Mouse (Mus musculus) hindbrain, embryonic 14.5 days (tissue): ENCODE data around the gene Dock7. TPM values are rescaled to one million over a fixed set of nuclear protein-coding genes. Genes with fewer than 3 reads are reported as not detected.
"Not testable (repeated sequence)": the region's sequence is repeated elsewhere in the genome, so short reads cannot be mapped to it uniquely, and the experiment has no call there.

Experiments
- ATAC-seq: fragments of 200-750 bp; cut with Nextera tagmentation; 2 replicates; pipeline ENCODE4 v1.8.0; 2017; ENCODE audit warnings: moderate number of reproducible peaks, mild to moderate bottlenecking, moderate TSS enrichment, moderate library complexity; ENCODE audit not compliant: low FRiP score
- DNase-seq: peaks from one replicate; pipeline ENCODE4 v3.0.0-alpha.2; 2015; ENCODE audit warnings: low spot score
- H3K27ac ChIP-seq: fragments of 300-500 bp; sonication (generic); 2 replicates; pipeline ENCODE4 v1.5.1; 2014; ENCODE audit warnings: mild to moderate bottlenecking, moderate library complexity
- H3K27me3 ChIP-seq: fragments of 300-500 bp; sonication (generic); 2 replicates; pipeline ENCODE4 v1.6.1; 2014; ENCODE audit warnings: mild to moderate bottlenecking, low read length, mixed read lengths; ENCODE audit not compliant: control insufficient read depth, insufficient read depth
- H3K36me3 ChIP-seq: fragments of 300-500 bp; sonication (generic); replicated peaks from 2 replicates; pipeline ENCODE4 v1.6.1; 2014; ENCODE audit not compliant: control insufficient read depth, insufficient read depth
- H3K4me1 ChIP-seq: fragments of 300-500 bp; sonication (generic); replicated peaks from 2 replicates; pipeline ENCODE4 v1.6.1; 2014; ENCODE audit warnings: antibody characterized with exemption, low read length, mixed read lengths; ENCODE audit not compliant: control insufficient read depth, insufficient read depth
- H3K4me2 ChIP-seq: fragments of 300-500 bp; sonication (generic); replicated peaks from 2 replicates; pipeline ENCODE4 v1.6.1; 2014; ENCODE audit warnings: mild to moderate bottlenecking, moderate library complexity
- H3K4me3 ChIP-seq: fragments of 300-500 bp; sonication (generic); replicated peaks from 2 replicates; pipeline ENCODE4 v1.5.1; 2014; ENCODE audit warnings: mild to moderate bottlenecking, low read length
- H3K9ac ChIP-seq: fragments of 300-500 bp; sonication (generic); 2 replicates; pipeline ENCODE4 v1.6.1; 2014
- H3K9me3 ChIP-seq: fragments of 300-500 bp; sonication (generic); 2 replicates; pipeline ENCODE4 v1.6.1; 2016; ENCODE audit warnings: low read length; ENCODE audit not compliant: control insufficient read depth
- whole genome bisulfite sequencing: fragments of 180-500 bp; shearing (Covaris S2); extraction: QIAGEN DNeasy Blood & Tissue Kit; methylation state at CpG from one replicate; pipeline ENCODE4 v1.1.7; 2014; 5-methylcytosine and 5-hydroxymethylcytosine counted together
- polyA plus RNA-seq: library from polyadenylated mRNA; unstranded; fragments of >200 nt; fragmentation: Nextera tagmentation; extraction: Ambion mirVana; gene quantifications from 2 replicates; pipeline ENCODE4 v1.2.1, GENCODE M21; 2014

The Dock7 gene
- polyA plus RNA-seq, 1 experiment from 2014 or later = 86.3 TPM

DNA sequence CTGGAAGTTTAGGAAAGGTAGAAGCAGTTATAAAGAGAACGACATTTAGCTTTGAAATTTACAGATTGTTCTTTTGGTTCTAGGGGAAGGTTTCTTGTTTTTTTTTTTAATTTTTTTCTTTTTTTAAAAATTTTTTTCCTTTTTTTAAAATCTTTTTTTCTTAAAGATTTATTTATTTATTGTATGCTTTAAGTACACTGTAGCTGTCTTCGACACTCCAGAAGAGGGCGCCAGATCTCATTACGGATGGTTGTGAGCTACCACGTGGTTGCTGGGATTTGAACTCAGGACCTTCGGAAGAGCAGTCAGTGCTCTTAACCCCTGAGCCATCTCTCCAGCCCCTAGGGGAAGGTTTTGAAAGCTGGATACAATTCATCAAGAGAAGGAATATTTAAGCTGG, 182.5 kb downstream of the Dock7 start:
- not testable (repeated sequence) for H3K4me1 ChIP-seq, DNase-seq
- H3K36me3 ChIP-seq = peaks cover 81% of the 10 kb centered on the region

DNA sequence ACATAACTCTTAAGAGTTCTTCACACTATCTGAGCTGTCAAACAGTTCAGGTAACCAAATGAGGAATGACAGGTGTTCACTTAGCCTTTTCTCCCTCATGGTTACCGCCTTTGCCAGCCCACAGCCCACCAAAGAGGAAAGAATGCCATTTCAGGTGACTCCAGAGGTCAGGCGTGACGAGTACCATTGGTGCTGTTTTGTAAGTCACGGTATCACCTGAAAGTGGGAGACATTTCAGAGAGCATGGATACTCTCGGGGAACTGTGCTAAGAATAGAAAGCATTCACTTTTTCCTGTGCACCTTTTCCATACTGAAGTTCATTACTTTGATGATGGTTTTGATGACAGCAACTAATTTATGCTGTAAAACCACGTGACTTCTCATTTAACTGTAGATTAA, 184.7 kb downstream of the Dock7 start:
- Histone ChIP-seq H3K36me3 (peaks cover 84% of the 10 kb centered on the region), H3K27ac (no peak overlapping the region), H3K4me1 (no peaks in the 10 kb centered on the region), H3K4me3 (no peak overlapping the region), H3K27me3 (no peaks in the 10 kb centered on the region), H3K4me2 (no peak overlapping the region), H3K9ac (no peak overlapping the region), H3K9me3 (no peaks in the 10 kb centered on the region)
- DNase-seq (no peak), ATAC-seq (no peak)
- WGBS = 81% methylated on average over 6 of the region's 6 CpGs

More for the DNA sequence above, 182.5 kb downstream of the Dock7 start:
- H3K9me3 ChIP-seq, ATAC-seq, H3K27ac ChIP-seq, H3K9ac ChIP-seq, H3K27me3 ChIP-seq, H3K4me3 ChIP-seq, H3K4me2 ChIP-seq: not testable (repeated sequence)
- WGBS = 94% methylated on average over 6 of the region's 6 CpGs

DNA sequence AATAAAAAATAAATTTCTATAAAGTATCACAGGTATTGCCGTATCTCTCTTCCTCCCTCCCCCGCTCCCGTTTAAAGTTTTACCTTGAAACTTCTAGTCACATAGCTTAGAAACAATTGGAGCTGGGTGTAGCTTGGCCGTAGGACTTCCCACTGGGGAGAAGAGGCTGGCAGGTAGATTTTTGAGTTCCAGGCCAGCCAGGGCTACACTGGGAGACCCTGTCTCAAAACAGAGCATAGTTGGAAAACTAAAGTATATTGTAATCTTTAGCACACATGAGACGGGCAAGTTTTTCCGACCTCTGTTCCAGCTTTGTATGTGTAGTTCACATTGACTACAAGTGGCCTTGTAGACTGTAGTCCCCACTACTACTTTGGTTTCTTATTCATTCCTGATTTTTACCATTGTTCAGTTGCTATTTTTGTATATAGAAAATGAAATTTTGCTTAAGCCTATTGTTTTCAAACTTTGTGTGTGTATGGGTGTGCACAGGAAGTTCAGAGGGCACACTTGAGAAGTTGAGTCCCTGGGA, 195.4 kb downstream of the Dock7 start:
- peak overlapping the region; percentile 71 for H3K4me2 ChIP-seq
- H3K9me3 ChIP-seq = no peaks in the 10 kb centered on the region
- H3K4me1 ChIP-seq = peaks cover 19% of the 10 kb centered on the region
- H3K36me3 ChIP-seq = peaks cover 12% of the 10 kb centered on the region
- WGBS = 28% methylated on average over 6 of the region's 6 CpGs
- H3K4me3 ChIP-seq = peak overlapping the region; percentile 80
- DNase-seq (no peak), ATAC-seq (no peak)
- peak overlapping the region; percentile 80 for H3K9ac ChIP-seq
- no peak overlapping the region for H3K27ac ChIP-seq
- no peaks in the 10 kb centered on the region for H3K27me3 ChIP-seq

DNA sequence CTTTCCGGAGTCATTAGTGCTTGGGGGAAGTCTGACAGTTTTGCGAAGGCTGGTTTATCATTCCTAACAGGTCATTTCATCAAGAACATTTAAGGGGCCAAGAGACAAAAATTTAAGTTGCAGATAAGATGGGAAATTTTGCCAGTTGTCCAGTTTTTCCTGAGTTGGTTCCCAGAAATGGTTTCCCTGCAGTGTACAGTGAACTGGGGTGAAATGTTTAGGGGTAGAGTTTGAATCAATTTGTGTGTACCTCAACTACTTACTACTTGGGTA, 195.9 kb downstream of the Dock7 start:
- H3K27ac ChIP-seq = no peak overlapping the region
- ATAC-seq = no peak
- no peak for DNase-seq
- H3K4me3 ChIP-seq = peak overlapping the region; percentile 80
- no peaks in the 10 kb centered on the region for H3K27me3 ChIP-seq
- H3K4me2 ChIP-seq = peak overlapping the region; percentile 71
- H3K9ac ChIP-seq = peak overlapping the region; percentile 80
- no peaks in the 10 kb centered on the region for H3K9me3 ChIP-seq
- 0% methylated on average over 2 of the region's 2 CpGs for WGBS
- peaks cover 19% of the 10 kb centered on the region for H3K4me1 ChIP-seq
- peaks cover 8% of the 10 kb centered on the region; the same call in 1 of the 2 replicates for H3K36me3 ChIP-seq

DNA sequence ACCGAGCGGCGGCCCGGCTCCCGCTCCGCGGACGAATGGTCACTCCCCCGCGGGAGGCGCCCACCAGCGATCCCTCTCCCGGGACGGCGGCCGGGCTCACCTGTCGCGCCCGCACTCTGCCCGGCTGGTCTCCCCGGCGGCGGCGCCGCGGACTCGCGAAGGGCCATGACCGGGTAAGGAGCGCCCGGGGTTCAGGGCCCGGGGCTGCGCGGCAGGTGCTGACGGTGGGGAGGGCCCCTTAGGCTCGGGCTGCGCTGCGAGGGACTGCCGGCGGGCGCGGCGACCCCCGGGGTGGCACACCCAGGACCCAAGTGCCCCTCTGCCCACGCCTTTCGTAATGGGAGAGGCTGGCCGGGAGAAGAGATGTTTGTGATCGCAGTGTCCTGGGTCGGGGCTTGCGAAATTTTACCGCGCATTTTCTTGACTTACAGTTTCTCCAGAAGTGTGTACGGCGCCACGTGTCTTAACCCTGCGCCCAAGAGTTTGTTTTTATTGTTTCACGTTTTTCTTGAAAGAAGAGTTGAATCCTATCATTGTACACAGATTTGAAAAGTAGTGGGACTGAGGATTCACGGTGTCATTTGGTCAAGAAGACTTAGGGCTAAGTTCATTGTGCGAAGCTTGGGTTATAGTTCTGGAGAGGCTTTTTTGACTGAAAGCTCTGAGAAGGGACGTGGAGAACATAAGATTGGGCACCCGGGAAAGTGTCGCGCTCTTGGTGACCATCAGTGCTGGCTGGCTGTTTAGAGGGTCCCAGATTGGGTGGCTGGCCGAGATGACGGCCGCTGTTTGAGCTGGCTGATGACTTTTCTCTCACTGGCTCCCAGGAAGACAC, 196.4 kb downstream of the Dock7 start:
- DNase-seq (no peak), ATAC-seq (peak; percentile 12; the same call in 1 of the 2 replicates)
- Histone ChIP-seq H3K27ac (peak overlapping the region; percentile 95), H3K4me1 (peaks cover 19% of the 10 kb centered on the region), H3K9me3 (no peaks in the 10 kb centered on the region), H3K27me3 (no peaks in the 10 kb centered on the region), H3K36me3 (peaks cover 8% of the 10 kb centered on the region; the same call in 1 of the 2 replicates), H3K4me3 (peak overlapping the region; percentile 80), H3K4me2 (peak overlapping the region; percentile 71), H3K9ac (peak overlapping the region; percentile 80)
- under 1% methylated on average over 42 of the region's 66 CpGs for WGBS

DNA sequence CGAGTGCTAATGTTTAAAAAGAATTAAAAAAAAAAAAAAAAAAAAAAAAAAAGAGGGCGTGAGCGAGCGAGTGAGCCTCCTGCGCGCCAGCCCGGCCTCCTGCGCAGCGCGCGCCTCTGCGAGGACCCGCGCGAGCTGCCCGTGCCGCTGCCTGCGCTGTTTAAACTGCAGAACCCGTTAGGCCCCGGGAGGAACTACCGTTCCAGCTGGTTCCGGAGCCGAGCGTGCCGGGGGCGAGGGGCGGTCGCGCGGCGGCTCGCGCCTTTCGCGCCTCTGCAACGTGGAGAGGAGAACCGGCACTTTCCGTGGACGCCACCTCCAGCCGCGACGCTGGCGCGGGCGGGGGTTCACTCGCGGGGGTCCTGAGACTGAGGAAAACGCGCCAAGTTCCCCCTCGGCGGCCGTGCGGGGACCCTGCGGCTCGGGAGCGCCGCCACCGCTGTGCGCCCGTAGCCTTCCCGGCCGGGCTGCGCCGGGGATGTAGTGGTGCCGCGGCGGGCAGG, 197.1 kb downstream of the Dock7 start, which contains the start of gene Usp1:
Usp1 (plus strand) TSS at position 243 of the 503 bp plus-strand sequence.
- H3K36me3 ChIP-seq = peaks cover 2% of the 10 kb centered on the region; the same call in 1 of the 2 replicates
- H3K4me3 ChIP-seq = peak within 1 kb of the TSS; percentile 80
- ATAC-seq (peak; percentile 68), DNase-seq (no peak)
- peak within 1 kb of the TSS; percentile 84 for H3K9ac ChIP-seq
- no peaks in the 10 kb centered on the region for H3K9me3 ChIP-seq
- H3K4me1 ChIP-seq = peaks cover 19% of the 10 kb centered on the region
- peak within 1 kb of the TSS; percentile 71 for H3K4me2 ChIP-seq
- no peaks in the 10 kb centered on the region for H3K27me3 ChIP-seq
- under 1% methylated on average over 63 of the region's 67 CpGs for WGBS
- peak within 1 kb of the TSS; percentile 95 for H3K27ac ChIP-seq

DNA sequence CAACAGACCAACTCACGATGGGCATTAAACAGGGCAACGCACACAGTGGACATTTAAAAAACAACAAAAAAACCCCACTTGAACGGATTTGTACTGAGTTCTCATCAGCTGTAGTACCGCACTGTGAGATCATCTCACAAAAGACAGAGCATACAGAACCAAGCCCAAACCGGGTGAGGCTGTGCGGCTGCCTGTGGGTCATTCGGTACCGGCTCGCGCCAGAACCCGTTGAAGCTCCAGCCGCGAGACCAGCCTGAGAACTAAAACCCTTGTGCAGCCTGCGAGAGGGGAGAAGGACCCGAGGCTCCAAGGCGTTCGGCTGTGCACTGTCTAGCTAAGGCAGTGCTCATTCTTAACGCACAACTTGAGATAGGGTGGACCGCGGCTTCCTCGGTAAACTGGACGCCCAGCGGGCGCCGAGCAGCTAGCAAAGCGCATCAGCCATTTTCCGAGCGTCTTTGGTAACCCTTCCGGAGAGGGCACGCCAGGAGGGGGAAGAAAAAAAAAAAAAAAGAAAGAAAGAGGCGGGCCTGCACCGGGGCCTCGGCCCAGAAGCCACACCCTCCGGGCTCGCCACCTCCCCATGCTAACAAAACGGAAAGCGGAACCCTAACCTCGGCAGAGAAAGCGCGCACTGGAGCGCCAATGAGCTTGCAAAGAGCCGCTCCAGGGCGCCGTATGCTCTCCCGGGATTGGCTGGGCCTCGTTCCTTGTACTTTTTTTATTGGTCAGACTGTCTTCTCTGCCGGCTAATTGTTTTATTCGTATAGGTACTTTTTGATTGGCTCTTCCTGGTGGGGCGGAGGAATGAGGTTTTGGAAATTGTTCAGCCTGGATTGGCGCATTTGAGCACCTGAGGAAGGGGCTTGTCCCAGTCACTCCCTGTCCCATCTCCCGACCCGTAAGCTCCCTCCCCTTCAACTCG, 197.8 kb downstream of the Dock7 start:
- under 1% methylated on average over 50 of the region's 53 CpGs for WGBS
- peak; percentile 95 for ATAC-seq
- H3K27ac ChIP-seq = peak overlapping the region; percentile 95
- H3K9ac ChIP-seq = peak overlapping the region; percentile 84
- peak overlapping the region; percentile 80 for H3K4me3 ChIP-seq
- peak overlapping the region; percentile 71 for H3K4me2 ChIP-seq
- H3K4me1 ChIP-seq = peaks cover 19% of the 10 kb centered on the region
- DNase-seq = peak; percentile 95
- H3K9me3 ChIP-seq = no peaks in the 10 kb centered on the region
- no peaks in the 10 kb centered on the region for H3K36me3 ChIP-seq
- no peaks in the 10 kb centered on the region for H3K27me3 ChIP-seq

DNA sequence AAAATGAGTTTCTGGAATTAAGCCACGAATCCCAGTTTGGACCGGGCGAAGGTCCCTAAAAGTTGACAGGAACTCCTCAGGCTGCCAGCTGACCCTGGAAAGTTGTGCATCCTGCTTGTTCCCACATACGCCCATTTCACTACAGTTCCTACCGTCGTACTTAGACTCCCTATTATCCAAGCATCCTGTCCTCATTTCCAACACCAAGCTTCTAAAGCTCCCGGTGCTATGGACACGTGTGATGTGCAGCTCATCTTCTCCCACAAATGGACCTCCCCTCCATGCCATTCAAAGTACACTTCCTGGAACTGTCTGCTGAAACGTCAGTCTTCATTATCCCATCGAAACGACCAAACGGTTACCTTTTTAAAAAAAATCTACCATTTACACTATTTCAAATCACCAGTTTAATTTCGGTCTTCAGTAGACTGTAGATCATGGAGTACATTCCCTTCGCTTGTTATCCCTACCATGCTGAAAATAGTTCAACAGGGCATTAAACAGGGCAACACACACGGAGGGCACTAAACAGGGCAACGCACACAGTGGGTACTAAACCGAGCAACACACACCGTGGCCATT, 198.6 kb downstream of the Dock7 start:
- H3K36me3 ChIP-seq = no peaks in the 10 kb centered on the region
- no peak; the same call in 1 of the 2 replicates for ATAC-seq

More for the DNA sequence above, 198.6 kb downstream of the Dock7 start:
- DNase-seq = peak; percentile 30
- Histone ChIP-seq H3K4me1 (peaks cover 19% of the 10 kb centered on the region), H3K27me3 (no peaks in the 10 kb centered on the region), H3K4me2 (peak overlapping the region; percentile 71), H3K9ac (peak overlapping the region; percentile 84), H3K27ac (peak overlapping the region; percentile 91), H3K9me3 (no peaks in the 10 kb centered on the region), H3K4me3 (peak overlapping the region; percentile 80)
- 17% methylated on average over 18 of the region's 18 CpGs for WGBS
